Mouse (Mus musculus) hindbrain, embryonic 14.5 days (tissue): ENCODE measurements around the gene Mrpl46. TPM values are rescaled to one million over a fixed set of nuclear protein-coding genes. Genes with fewer than 3 reads are reported as not detected.

Experiments used
- ATAC-seq: fragments of 200-750 bp; cut with Nextera tagmentation; 2 replicates; pipeline ENCODE4 v1.8.0; 2017; ENCODE audit warnings: moderate number of reproducible peaks, mild to moderate bottlenecking, moderate TSS enrichment, moderate library complexity; ENCODE audit not compliant: low FRiP score
- DNase-seq: peaks from one replicate; pipeline ENCODE4 v3.0.0-alpha.2; 2015; ENCODE audit warnings: low spot score
- H3K27ac ChIP-seq: fragments of 300-500 bp; sonication (generic); 2 replicates; pipeline ENCODE4 v1.5.1; 2014; ENCODE audit warnings: mild to moderate bottlenecking, moderate library complexity
- H3K27me3 ChIP-seq: fragments of 300-500 bp; sonication (generic); 2 replicates; pipeline ENCODE4 v1.6.1; 2014; ENCODE audit warnings: mild to moderate bottlenecking, low read length, mixed read lengths; ENCODE audit not compliant: control insufficient read depth, insufficient read depth
- H3K36me3 ChIP-seq: fragments of 300-500 bp; sonication (generic); replicated peaks from 2 replicates; pipeline ENCODE4 v1.6.1; 2014; ENCODE audit not compliant: control insufficient read depth, insufficient read depth
- H3K4me1 ChIP-seq: fragments of 300-500 bp; sonication (generic); replicated peaks from 2 replicates; pipeline ENCODE4 v1.6.1; 2014; ENCODE audit warnings: antibody characterized with exemption, low read length, mixed read lengths; ENCODE audit not compliant: control insufficient read depth, insufficient read depth
- H3K4me2 ChIP-seq: fragments of 300-500 bp; sonication (generic); replicated peaks from 2 replicates; pipeline ENCODE4 v1.6.1; 2014; ENCODE audit warnings: mild to moderate bottlenecking, moderate library complexity
- H3K4me3 ChIP-seq: fragments of 300-500 bp; sonication (generic); replicated peaks from 2 replicates; pipeline ENCODE4 v1.5.1; 2014; ENCODE audit warnings: mild to moderate bottlenecking, low read length
- H3K9ac ChIP-seq: fragments of 300-500 bp; sonication (generic); 2 replicates; pipeline ENCODE4 v1.6.1; 2014
- H3K9me3 ChIP-seq: fragments of 300-500 bp; sonication (generic); 2 replicates; pipeline ENCODE4 v1.6.1; 2016; ENCODE audit warnings: low read length; ENCODE audit not compliant: control insufficient read depth
- WGBS: fragments of 180-500 bp; shearing (Covaris S2); extraction: QIAGEN DNeasy Blood & Tissue Kit; methylation state at CpG from one replicate; pipeline ENCODE4 v1.1.7; 2014; 5-methylcytosine and 5-hydroxymethylcytosine counted together
- polyA plus RNA-seq: library from polyadenylated mRNA; unstranded; fragments of >200 nt; fragmentation: Nextera tagmentation; extraction: Ambion mirVana; gene quantifications from 2 replicates; pipeline ENCODE4 v1.2.1, GENCODE M21; 2014

Gene Mrpl46
- polyA plus RNA-seq, result 58.3 and 62.1 TPM in 2 replicates

GRCm38 (mm10) chr7:78782639-78783581, at the start of gene Mrpl46, which contains the start of gene Mrps11:
Gene Mrpl46, minus strand, starts transcription at chr7:78783531.
Gene Mrps11, plus strand, starts transcription at chr7:78783119.
- no peaks in the 10 kb centered on the region for H3K27me3 ChIP-seq
- H3K9me3 ChIP-seq, result no peaks in the 10 kb centered on the region
- H3K36me3 ChIP-seq, result peaks cover 32% of the 10 kb centered on the region
- H3K27ac ChIP-seq, result no peak within 1 kb of the TSS
- peaks cover 13% of the 10 kb centered on the region for H3K4me1 ChIP-seq
- peak within 1 kb of the TSS; percentile 57 for H3K4me3 ChIP-seq
- ATAC-seq (peak; percentile 97), DNase-seq (peak; percentile 93)
- peak within 1 kb of the TSS; percentile 80 for H3K9ac ChIP-seq
- under 1% methylated on average over 44 of the region's 44 CpGs for WGBS
- H3K4me2 ChIP-seq, result peak within 1 kb of the TSS; percentile 80

GRCm38 (mm10) chr7:78827749-78828362, 44.5 kb upstream of the Mrpl46 start:
- Histone ChIP-seq H3K4me3 (no peak overlapping the region), H3K4me1 (peaks cover 19% of the 10 kb centered on the region), H3K36me3 (peaks cover 21% of the 10 kb centered on the region), H3K27ac (peak overlapping the region; percentile 89), H3K4me2 (no peak overlapping the region), H3K27me3 (no peaks in the 10 kb centered on the region), H3K9ac (no peak overlapping the region), H3K9me3 (no peaks in the 10 kb centered on the region)
- ATAC-seq (no peak), DNase-seq (no peak)
- WGBS, result 76% methylated on average over 14 of the region's 14 CpGs

- Histone ChIP-seq H3K9ac (no peak overlapping the region), H3K4me1 (peaks cover 19% of the 10 kb centered on the region), H3K4me3 (no peak overlapping the region), H3K27ac (peak overlapping the region; percentile 89), H3K9me3 (no peaks in the 10 kb centered on the region), H3K4me2 (peak overlapping the region; percentile 22; the same call in 1 of the 2 replicates), H3K36me3 (peaks cover 21% of the 10 kb centered on the region), H3K27me3 (no peaks in the 10 kb centered on the region)
- DNase-seq, result peak; percentile 34
- ATAC-seq, result peak; percentile 80
- WGBS, result 31% methylated on average over 9 of the region's 9 CpGs
These were observed 43.5 kb upstream of the Mrpl46 start for GRCm38 (mm10) chr7:78826682-78827385.

DNA sequence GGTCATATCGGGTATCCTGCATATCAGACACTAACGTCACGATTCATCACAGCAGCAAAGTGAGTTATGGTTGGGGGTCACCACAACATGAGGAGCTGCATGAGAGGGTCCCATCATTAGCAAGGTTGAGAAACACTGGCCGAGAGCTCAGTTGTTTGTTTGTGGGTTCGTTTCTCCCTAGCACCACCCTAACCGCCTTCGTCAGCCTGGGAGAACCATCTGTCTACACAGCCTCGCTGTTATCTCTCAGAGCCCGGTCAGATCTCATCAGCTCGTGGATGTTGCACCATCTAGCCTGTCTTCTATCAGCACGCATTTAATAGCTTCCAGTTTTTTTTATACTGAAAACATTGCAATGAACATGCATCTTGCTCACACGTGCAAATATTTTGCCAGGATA, 35.0 kb upstream of the Mrpl46 start:
- H3K4me1 ChIP-seq, result peaks cover 12% of the 10 kb centered on the region; the same call in 1 of the 2 replicates
- 84% methylated on average over 12 of the region's 12 CpGs for WGBS
- DNase-seq, result no peak
- no peaks in the 10 kb centered on the region for H3K9me3 ChIP-seq
- ATAC-seq, result no peak
- no peak overlapping the region for H3K27ac ChIP-seq
- H3K27me3 ChIP-seq, result no peaks in the 10 kb centered on the region
- H3K4me2 ChIP-seq, result no peak overlapping the region
- H3K9ac ChIP-seq, result no peak overlapping the region
- H3K36me3 ChIP-seq, result no peaks in the 10 kb centered on the region
- H3K4me3 ChIP-seq, result no peak overlapping the region

DNA sequence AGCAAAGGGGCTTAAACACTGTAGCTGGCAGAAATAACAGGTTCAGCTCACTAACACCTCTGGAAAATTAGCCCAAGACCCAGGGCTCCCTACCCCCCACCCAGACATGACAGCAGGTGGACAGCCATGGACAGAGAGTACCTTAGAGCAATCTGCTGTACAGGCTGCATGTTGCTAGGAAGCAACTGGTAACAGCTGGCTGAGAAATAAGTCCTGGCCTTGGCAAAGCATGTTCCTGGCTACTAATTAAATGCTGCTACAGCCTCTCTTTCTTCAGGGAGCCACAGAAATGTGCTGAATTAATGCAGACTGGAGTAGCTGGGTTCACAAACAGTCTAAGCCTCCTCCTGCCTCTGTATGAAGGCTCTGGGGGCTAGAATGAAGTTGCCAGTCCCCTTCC, 31.4 kb upstream of the Mrpl46 start:
- Histone ChIP-seq H3K9ac (no peak overlapping the region), H3K4me2 (0 out of 2 replicates have a peak overlapping the region, but pooled peaks have one; percentile 4), H3K4me3 (no peak overlapping the region), H3K27me3 (no peaks in the 10 kb centered on the region), H3K4me1 (peaks cover 12% of the 10 kb centered on the region; the same call in 1 of the 2 replicates), H3K36me3 (no peaks in the 10 kb centered on the region), H3K27ac (peak overlapping the region; percentile 48; the same call in 1 of the 2 replicates), H3K9me3 (no peaks in the 10 kb centered on the region)
- ATAC-seq (no peak), DNase-seq (peak; percentile 36)

DNA sequence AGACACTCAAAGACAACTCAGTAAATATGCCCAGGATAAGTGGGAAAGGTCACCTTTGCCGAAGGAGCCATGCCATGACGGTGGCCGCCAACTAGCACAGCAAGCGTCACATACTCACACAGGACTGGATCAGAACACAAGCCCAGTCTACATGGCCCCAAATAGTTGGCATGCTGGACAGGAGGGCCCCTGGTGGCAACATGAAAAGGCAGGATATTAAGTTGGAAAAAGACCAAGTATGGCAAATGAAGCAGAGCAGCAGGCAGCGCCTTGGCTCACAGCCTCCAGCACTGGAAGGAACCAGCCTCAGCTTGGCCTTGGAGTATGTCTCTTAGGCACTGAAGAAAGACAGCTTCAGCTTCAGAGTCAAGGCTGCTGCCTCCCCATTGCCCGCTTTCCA, 30.5 kb upstream of the Mrpl46 start:
- H3K4me1 ChIP-seq, result peaks cover 12% of the 10 kb centered on the region; the same call in 1 of the 2 replicates
- peak; percentile 42 for DNase-seq
- H3K27me3 ChIP-seq, result no peaks in the 10 kb centered on the region
- no peak overlapping the region for H3K4me2 ChIP-seq
- peak overlapping the region; percentile 48; the same call in 1 of the 2 replicates for H3K27ac ChIP-seq
- peak; percentile 51; the same call in 1 of the 2 replicates for ATAC-seq
- 85% methylated on average over 6 of the region's 6 CpGs for WGBS
- no peaks in the 10 kb centered on the region for H3K36me3 ChIP-seq
- no peak overlapping the region for H3K4me3 ChIP-seq
- H3K9ac ChIP-seq, result no peak overlapping the region
- H3K9me3 ChIP-seq, result no peaks in the 10 kb centered on the region

DNA sequence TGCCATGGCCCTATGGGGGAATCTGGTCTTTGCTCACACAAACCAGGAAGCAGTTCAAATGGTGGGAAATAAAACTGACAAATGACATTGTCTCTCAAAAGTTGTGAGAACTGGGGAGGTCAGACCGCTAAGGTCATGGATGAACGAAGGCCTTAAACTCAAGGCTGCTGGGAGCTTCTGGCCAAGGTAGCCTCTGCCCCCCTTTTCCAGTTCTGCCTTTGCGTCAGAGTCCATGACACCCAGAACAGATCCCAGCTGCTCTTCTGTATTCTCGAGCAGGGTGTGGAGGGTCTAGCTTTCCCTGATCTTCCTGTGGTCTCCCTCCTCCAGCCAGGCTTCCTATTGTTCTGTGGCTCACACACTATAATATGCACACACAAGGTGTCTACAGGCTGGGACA, 23.9 kb upstream of the Mrpl46 start:
- Histone ChIP-seq H3K4me3 (no peak overlapping the region), H3K9me3 (no peaks in the 10 kb centered on the region), H3K36me3 (no peaks in the 10 kb centered on the region), H3K27ac (no peak overlapping the region), H3K4me2 (no peak overlapping the region), H3K9ac (no peak overlapping the region), H3K27me3 (no peaks in the 10 kb centered on the region), H3K4me1 (no peaks in the 10 kb centered on the region)
- WGBS, result 86% methylated on average over 4 of the region's 4 CpGs
- DNase-seq (no peak), ATAC-seq (no peak)

- Histone ChIP-seq H3K4me2 (no peak overlapping the region), H3K9ac (no peak overlapping the region), H3K4me1 (no peaks in the 10 kb centered on the region), H3K27ac (no peak overlapping the region), H3K9me3 (no peaks in the 10 kb centered on the region), H3K36me3 (no peaks in the 10 kb centered on the region), H3K27me3 (no peaks in the 10 kb centered on the region), H3K4me3 (no peak overlapping the region)
- 90% methylated on average over 3 of the region's 3 CpGs for WGBS
- no peak for DNase-seq
- no peak for ATAC-seq
These were observed 20.5 kb upstream of the Mrpl46 start for GRCm38 (mm10) chr7:78803841-78804240.
